Comparison of ENCODE assay signal across 10 mouse cellular contexts in genomic region chr3:32553061-32553460, GRCm38 (mm10). TPM values are rescaled to one million over a fixed set of nuclear protein-coding genes. Genes with fewer than 3 reads are reported as not detected.
DNase-seq lines count a peak whose midpoint lies in the region; ATAC-seq and TF ChIP-seq lines count a peak whose summit lies in the region.
"Had no signal": no experiment of that assay in that cellular context is flagged by ENCODE, and none has a peak within 500 bp of the region (broad histone marks: within the 10 kb centered on the region; RNA-seq: fewer than 3 reads in every experiment).

No protein-coding gene starts in this region.

- 96% methylated on average over 1 of the region's 1 CpGs for WGBS in lung, adult 2 months
- 100% methylated on average over 1 of the region's 1 CpGs for WGBS in stomach, postnatal 0 days
- 96% methylated on average over 1 of the region's 1 CpGs for WGBS in heart, embryonic 11.5 days (ENCODE audit: insufficient replicate concordance)

- H3K27me3 ChIP-seq in stomach, postnatal 0 days (ENCODE audit: control insufficient read depth, insufficient read depth, low read length) = no peaks in the 10 kb centered on the region
- no peaks in the 10 kb centered on the region for H3K27me3 ChIP-seq in heart, embryonic 11.5 days (ENCODE audit: control insufficient read depth, insufficient read depth, low read length)
- H3K27me3 ChIP-seq: midbrain, embryonic 13.5 days had no signal

- TF ChIP-seq POLR2A in lung, adult 2 months (IDR thresholded peaks at IDR 0.05; ENCODE audit: borderline replicate concordance, extremely low read depth, low read depth, low read length) = no peak

- no peak for TF ChIP-seq EP300 in stomach, postnatal 0 days (optimal IDR thresholded peaks at IDR 0.05)

- no peaks in the 10 kb centered on the region for H3K4me1 ChIP-seq in lung, adult 2 months (ENCODE audit: control insufficient read depth, insufficient read depth, low read length)
- no peaks in the 10 kb centered on the region for H3K4me1 ChIP-seq in stomach, postnatal 0 days (replicated peaks; ENCODE audit: control insufficient read depth, insufficient read depth)
- H3K4me1 ChIP-seq in heart, embryonic 11.5 days (ENCODE audit: control insufficient read depth, insufficient read depth, low read length) = no peaks in the 10 kb centered on the region
- H3K4me1 ChIP-seq: midbrain, embryonic 13.5 days had no signal

- H3K36me3 ChIP-seq in stomach, postnatal 0 days (ENCODE audit: control insufficient read depth, insufficient read depth, low read length) = peaks cover 13% of the 10 kb centered on the region
- H3K36me3 ChIP-seq in heart, embryonic 11.5 days (ENCODE audit: control insufficient read depth, insufficient read depth, low read length) = peaks cover 12% of the 10 kb centered on the region

- peak; percentile 58 to 65; a peak in 3 of 4 replicates for ATAC-seq in hematopoietic stem cell, adult 5-6 weeks (replicated peaks in 1 of 2; ENCODE audit: insufficient read depth in 1 of 2, low FRiP score in 2 of 2, low TSS enrichment in 1 of 2, low read depth in 1 of 2, poor library complexity in 2 of 2, severe bottlenecking in 2 of 2)
- ATAC-seq in stomach, postnatal 0 days (ENCODE audit: low FRiP score, low TSS enrichment) = no peak
- no peak for ATAC-seq in heart, embryonic 11.5 days (replicated peaks; ENCODE audit: insufficient number of reproducible peaks, low FRiP score, low TSS enrichment)
- ATAC-seq: midbrain, embryonic 13.5 days had no signal

- H3K27ac ChIP-seq in stomach, postnatal 0 days (replicated peaks) = no peak overlapping the region
- no peak overlapping the region for H3K27ac ChIP-seq in heart, embryonic 11.5 days (ENCODE audit: low read depth, low read length)
- H3K27ac ChIP-seq: midbrain, embryonic 13.5 days had no signal

- H3K9ac ChIP-seq in stomach, postnatal 0 days (ENCODE audit: low read length) = no peak overlapping the region
- H3K9ac ChIP-seq in heart, embryonic 11.5 days (ENCODE audit: low read depth, low read length) = no peak overlapping the region
- H3K9ac ChIP-seq: midbrain, embryonic 13.5 days had no signal

- DNase-seq in adrenal gland, postnatal 14 days = peak; percentile 28
- DNase-seq in adrenal gland, postnatal 4 days (ENCODE audit: low spot score in 2 of 2) = no peak
- DNase-seq in lung, adult 2 months = no peak
- DNase-seq in lung, postnatal 25 days (ENCODE audit: low spot score) = no peak
- no peak for DNase-seq in stomach, postnatal 0 days (ENCODE audit: low spot score)
- DNase-seq in left cerebral cortex, adult 8-10 months (ENCODE audit: low spot score in 2 of 2) = no peak
- DNase-seq: cerebellum, adult 9-10 months had no signal

- no peaks in the 10 kb centered on the region for H3K9me3 ChIP-seq in stomach, postnatal 0 days (ENCODE audit: control insufficient read depth, low read length)
- no peaks in the 10 kb centered on the region for H3K9me3 ChIP-seq in heart, embryonic 11.5 days (replicated peaks; ENCODE audit: control insufficient read depth, low read length)
- H3K9me3 ChIP-seq: midbrain, embryonic 13.5 days had no signal

- no peak overlapping the region for H3K4me3 ChIP-seq in lung, adult 2 months (replicated peaks; ENCODE audit: extremely low read depth, low read depth, low read length)
- no peak overlapping the region for H3K4me3 ChIP-seq in stomach, postnatal 0 days (ENCODE audit: low read depth, low read length)
- no peak overlapping the region for H3K4me3 ChIP-seq in heart, embryonic 11.5 days (ENCODE audit: low read depth, low read length)
- H3K4me3 ChIP-seq: midbrain, embryonic 13.5 days had no signal

- no peak overlapping the region for H3K4me2 ChIP-seq in stomach, postnatal 0 days (replicated peaks; ENCODE audit: low read depth)
- no peak overlapping the region for H3K4me2 ChIP-seq in heart, embryonic 11.5 days
- H3K4me2 ChIP-seq: midbrain, embryonic 13.5 days had no signal

- TF ChIP-seq CTCF in lung, adult 2 months (IDR thresholded peaks at IDR 0.05; ENCODE audit: insufficient read depth, low read length) = 0 out of 2 replicates have a peak, but pooled peaks have one; percentile 18
- peak; percentile 60 for TF ChIP-seq CTCF in stomach, postnatal 0 days (IDR thresholded peaks at IDR 0.05; ENCODE audit: low read depth)

RNA-seq across cellular contexts. Expression of gene Mfn1, which starts 23.8 kb away (rescaled TPM):
- 73.9 and 92.5 TPM in 2 replicates for total RNA-seq in adrenal gland, postnatal 14 days (2021)
- 10 to 100 TPM; 61.0 to 62.5 TPM for total RNA-seq in adrenal gland, postnatal 4 days (2021)
- 8.0 and 12.4 TPM in 2 replicates for polyA plus RNA-seq in lung, adult 2 months (2012; rRNA removed)
- 36.2 and 37.8 TPM in 2 replicates for total RNA-seq in hematopoietic stem cell, adult 5-6 weeks (2017)
- 18.3 and 22.3 TPM in 2 replicates for polyA plus RNA-seq in stomach, postnatal 0 days (2015; fragmentation: Nextera tagmentation; extraction: Ambion mirVana)
- 56.4 and 76.0 TPM in 2 replicates for polyA plus RNA-seq in heart, embryonic 11.5 days (2014; fragmentation: Nextera tagmentation; extraction: Ambion mirVana)
- 100 to 1,000 TPM in 2 of 4 experiments, 10 to 100 TPM in 2; 93.5 to 111 (median 104) TPM for total RNA-seq in left cerebral cortex, adult 8-10 months (2022)

RNA-seq across cellular contexts. Expression of gene Zfp639, which starts 43.0 kb away (rescaled TPM):
- 37.0 and 38.9 TPM in 2 replicates for total RNA-seq in adrenal gland, postnatal 14 days (2021)
- total RNA-seq in adrenal gland, postnatal 4 days (2021) = 10 to 100 TPM; 41.8 TPM
- 21.6 and 33.8 TPM in 2 replicates for polyA plus RNA-seq in lung, adult 2 months (2012; rRNA removed)
- total RNA-seq in hematopoietic stem cell, adult 5-6 weeks (2017) = 45.7 and 72.5 TPM in 2 replicates
- 23.7 and 23.9 TPM in 2 replicates for polyA plus RNA-seq in stomach, postnatal 0 days (2015; fragmentation: Nextera tagmentation; extraction: Ambion mirVana)
- polyA plus RNA-seq in heart, embryonic 11.5 days (2014; fragmentation: Nextera tagmentation; extraction: Ambion mirVana) = 33.1 and 37.4 TPM in 2 replicates
- total RNA-seq in left cerebral cortex, adult 8-10 months (2022) = 10 to 100 TPM; 35.3 to 42.7 (median 39.7) TPM

Comparison
In these comparisons a context has a peak if more than half of its experiments do, and no peak if none do; other contexts are left out.
1. ATAC-seq: peak in hematopoietic stem cell, adult 5-6 weeks (2 of 2); none in stomach, postnatal 0 days (single experiment) and heart, embryonic 11.5 days (single experiment).